Mouse (Mus musculus) spleen, postnatal 14 days (tissue): ENCODE measurements around the gene Nptn.

Experiments used
- DNase-seq, 2 experiments: peaks; one replicate each; pipeline ENCODE4 v3.0.0; 2021 to 2022; ENCODE audit warnings: low spot score in 2 of 2

Gene Nptn

DNA sequence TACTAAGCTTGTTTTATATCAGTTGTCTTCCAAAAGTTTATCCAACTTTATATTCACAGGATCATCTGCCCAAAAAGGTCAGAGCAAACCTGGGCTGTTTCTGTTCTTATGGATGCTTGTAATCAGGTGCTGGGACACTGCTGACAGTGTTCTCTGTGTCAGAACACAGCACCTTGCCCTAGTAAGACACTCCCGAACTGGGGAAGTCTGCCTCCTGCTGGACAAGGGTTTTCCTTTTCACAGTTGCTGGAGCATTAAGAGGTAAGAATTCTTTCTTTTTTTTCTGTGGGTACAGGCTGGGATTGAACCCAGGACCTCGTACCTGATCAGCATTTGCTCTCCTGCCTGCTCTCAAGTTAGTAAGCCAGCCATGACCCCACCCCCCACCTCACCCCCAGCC, 74.4 kb downstream of the Nptn start:
- DNase-seq = peak; percentile 59 to 72

DNA sequence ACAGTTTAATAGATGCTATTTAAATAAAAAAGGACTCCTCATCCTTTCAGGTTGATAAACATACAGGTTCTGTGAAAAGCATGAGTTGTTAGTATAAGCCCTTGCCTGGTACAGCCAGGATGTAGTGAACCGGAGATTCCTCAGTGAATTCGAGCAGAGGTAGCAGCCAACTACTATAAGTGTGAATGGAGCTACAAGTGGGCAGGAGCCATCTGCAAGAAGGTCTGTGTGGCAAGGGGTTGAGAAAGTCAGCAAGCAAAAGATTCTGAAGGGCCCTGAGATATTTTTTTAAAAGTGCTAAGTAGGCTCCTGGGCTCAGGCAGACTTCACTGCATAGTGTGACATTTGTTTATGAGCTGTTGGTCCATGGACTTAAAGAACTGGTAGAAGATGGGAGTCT, 74.8 kb downstream of the Nptn start:
- no peak for DNase-seq

DNA sequence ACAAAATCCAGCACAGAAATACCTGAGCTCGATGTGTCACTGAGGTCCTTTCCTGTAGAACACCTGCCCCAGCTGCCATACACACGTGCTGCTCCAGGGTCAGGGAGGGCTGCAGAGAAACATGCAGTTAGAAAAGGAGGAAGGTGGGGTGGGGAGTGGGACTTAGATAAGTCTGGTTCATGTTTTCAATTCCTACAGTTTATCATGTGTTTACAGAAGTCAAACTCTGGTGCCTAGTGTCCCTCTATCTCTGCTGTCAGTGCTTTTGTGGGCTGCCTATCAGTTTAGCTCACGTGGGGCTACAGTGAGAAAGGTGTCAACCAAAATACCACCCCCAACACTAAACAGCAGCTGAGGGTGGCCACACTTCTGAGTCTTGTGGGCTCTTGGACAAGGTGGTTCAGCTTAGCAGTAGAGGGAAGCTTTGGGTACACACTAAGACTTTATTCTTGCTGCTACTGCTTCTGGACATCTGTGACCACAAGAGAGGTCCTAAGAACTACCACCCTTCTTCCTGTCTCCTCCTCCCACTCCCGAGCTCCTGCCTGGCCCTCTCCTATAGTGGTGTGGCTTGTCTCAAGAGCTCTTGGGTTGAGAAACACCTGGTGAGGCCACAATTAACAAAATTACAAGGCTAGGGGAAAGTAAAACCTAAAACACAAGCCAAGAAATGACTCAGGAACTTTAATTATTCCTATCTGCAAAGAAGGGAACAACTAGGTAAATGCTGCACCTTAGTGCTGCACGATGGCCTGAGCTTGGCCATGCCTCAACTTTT, 75.9 kb downstream of the Nptn start:
- no peak for DNase-seq

DNA sequence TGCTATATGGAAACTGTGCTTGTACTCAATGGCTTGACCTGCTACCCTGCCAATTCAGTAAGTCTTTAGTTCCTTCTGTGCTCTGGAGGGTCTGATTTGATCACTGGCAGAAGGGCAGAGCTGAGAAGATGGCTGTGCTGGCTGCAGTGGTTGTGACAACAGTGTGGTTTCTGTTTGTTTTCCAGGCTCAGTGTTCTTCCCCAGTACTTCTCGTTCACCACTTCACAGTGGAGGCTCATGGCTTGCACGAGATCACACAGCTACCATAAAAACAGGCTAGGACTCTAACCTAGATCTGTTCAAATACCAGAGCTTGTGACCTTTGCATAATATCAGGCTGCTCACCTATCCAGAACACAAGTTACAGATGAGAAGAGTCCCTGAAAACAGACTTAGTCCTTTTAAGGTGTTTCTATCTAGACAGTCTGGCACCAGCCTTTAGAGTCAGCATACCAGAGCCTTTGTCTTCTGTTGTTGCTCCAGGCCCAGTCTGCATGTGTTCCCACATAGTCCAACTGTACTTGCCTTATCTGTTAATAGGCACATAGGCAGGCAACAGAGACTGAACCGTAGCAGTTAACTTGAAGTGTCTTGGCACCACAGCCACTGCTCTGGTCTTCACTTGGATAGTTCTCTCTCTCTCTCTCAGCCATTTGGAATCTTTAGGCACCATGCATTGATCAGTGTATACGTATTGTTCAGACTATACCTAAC, 76.7 kb downstream of the Nptn start:
- DNase-seq = no peak

DNA sequence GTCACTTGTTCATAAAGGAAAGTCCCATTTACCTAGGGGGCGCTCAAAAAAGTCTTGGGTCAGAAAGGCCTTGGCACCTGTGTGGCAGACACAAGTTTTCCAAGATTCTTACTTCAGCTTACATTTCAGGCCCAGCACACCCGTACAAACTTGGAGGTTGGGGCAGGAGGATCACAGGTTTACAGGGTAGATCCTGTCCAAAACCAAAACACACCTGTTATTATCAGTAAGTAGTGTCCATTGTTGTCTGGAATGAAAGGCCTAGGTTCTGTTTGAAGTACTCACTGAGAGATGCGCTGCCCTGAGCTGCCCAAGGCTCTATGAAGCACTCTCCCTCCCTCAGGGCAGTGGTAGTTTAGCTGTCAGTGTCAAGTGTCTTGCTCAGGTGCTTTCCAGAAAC, 77.3 kb downstream of the Nptn start:
- no peak for DNase-seq

DNA sequence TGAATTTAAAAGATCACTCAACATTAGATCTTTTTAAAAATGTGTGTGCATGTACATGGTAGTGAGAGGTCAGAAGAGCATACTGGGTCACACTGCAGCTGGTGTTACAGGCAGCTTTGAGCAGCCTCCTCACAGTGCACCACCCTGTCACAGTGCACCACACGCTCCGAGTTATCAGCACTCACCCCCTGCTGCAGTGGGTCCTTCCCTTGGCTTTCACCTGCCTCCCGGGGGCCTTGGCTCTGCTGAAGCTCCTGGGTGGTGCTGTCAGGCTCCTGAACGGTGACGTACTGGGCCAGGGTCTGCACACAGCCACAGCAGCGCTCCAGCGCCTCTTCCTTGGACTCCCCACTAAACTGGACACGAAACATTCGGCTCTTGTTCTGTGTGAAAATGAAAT, 77.9 kb downstream of the Nptn start:
- DNase-seq = peak; percentile 41 to 44

DNA sequence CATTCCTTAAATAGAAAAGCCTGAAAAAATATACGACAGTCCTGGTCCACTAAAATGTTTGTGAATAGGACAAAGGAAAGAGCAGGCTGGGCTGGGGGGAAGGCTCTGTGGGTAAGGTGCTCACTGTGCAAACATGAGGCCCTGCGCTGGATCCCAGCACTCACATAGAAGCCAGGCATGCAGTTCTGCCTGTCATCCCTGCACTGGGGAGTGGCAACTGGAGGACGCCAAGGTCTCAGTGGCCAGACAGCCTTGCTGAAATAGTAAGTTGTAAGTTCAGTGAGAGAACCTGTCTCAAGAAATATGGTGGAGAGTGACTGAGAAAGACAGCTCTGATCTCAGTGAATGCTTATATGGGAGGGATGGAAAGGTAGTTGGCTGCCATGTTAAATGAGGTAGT, 78.6 kb downstream of the Nptn start:
- no peak for DNase-seq

DNA sequence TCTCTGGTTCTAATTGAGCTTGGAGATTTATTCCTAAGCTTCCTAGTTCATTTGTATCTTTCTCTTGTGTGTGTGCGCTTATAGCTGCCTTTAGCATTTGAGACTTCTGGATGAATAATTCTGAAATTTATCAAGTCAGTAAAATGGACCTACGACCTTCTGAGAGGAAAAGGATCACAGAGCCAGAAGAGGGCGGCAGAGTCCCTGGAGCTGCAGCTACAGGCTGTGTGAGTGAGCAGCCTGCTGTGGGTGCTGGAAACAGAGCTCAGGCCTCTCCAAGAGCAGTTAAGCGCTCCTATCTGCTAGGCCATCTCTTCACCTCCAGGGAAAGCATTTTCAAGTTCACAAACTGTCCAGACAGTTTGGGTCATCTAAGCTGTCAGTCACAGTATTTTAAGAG, 80.0 kb downstream of the Nptn start:
- no peak for DNase-seq

DNA sequence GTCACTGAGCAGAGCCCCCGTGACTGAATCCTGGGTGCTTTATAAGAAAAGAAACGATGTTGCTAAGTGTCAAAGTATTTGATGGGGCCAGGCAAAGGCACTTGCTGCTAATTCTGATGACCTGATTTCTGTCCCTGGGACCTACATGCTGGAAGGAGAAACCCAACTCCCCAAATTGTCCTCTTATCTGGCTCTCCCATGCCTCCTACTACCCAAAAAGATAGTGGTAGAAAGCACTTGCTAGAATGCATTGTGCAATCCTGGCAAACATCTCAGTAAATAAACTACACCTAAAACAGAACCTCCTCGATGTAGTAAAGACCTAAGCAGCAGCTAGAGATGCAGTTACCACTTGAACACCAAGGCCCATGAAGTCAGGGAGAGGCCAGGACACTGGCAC, 80.8 kb downstream of the Nptn start:
- no peak for DNase-seq

DNA sequence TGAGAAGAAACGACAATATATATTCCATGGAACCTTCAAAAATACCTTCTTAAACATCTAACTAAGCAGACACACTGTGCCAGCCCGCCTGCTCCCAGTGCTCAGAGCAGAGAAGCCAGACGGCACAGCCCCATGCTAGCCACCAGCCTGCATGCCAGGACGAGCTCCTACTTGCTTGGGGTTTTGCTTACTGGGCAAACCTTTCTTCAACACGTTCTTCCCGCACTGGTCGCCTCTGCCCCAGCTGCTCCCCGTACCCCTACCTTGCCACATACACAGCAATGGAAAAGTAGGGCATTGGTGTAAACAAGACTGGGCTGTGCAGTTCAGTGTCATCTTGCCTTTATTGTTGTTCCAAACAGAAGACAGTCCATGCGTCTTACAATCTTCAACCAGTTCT, 83.5 kb downstream of the Nptn start:
- DNase-seq = no peak

DNA sequence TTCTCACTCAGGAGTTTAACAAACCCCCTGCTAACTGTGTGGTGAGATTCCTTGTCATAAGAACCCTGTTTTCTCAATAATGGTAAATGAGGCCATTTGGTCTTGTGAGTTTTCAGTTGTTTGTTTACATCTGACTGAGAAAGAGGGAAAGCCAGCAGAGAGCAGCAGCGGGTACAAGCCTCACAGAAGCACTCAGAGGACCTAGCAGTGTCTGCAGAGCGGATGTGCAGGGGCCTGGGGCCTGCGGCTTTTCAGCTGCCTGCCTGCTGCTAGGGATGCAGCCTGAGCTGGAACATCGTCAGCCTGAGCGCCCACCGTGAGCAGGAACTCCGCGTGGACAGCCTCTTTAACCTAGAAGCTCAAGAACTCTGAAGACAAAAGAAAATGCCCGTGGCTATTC, 84.2 kb downstream of the Nptn start:
- no peak for DNase-seq

DNA sequence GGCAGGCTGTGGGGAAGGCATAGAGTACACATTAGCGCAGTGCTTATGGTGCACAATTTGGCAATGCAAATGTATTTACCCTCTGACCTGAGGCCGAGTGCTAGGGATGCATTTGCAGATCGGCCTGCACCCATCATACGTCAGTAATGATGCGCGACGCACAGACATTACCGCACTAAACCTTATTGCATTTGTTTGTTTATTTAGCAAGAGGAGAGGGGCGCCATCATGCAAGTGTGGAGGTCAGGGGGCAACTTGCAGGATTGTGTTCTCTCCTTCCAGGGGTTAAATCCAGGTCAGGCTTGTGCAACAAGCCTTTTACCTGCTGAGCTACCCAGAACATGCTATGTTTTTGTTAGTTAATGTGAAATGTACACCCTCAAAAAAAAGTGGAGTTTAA, 85.2 kb downstream of the Nptn start:
- no peak for DNase-seq

DNA sequence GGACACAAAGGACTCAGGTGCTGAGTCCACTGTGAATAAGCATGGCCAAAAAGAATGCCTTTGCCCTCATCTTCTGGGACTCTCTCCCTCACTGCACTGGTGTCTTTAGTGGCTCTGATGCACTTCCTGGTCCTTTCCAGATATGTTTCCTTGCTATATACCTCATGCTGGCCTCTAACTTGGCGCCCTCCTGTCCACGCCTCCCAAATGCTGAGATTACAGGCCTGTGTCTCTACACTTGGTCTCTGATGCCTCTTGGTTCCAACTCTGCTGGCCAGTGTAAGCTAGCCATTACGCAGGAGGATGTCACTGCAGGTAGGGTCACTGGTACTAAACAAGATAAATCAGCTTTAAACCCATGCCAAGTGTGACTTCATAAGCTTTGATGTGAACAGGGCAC, 86.1 kb downstream of the Nptn start:
- DNase-seq = no peak

DNA sequence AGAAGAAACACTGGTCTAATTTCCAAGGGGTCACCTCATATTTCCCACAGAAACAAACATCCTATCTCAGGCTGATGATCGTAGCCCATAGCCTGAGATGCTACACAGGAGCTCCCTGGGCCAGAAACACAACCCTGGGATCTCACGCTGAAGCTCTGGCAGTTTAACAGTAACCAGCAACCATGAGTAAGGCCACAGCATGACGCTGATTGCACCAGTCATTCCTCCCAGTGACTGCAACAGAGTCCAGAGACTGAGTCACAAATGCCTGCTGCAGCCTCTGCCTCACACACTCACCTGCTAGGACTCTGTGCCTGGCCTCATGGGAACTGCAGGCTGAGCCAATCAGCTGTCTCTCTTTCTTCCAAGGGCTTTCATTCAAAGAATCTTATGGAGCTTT, 87.0 kb downstream of the Nptn start:
- DNase-seq = no peak

DNA sequence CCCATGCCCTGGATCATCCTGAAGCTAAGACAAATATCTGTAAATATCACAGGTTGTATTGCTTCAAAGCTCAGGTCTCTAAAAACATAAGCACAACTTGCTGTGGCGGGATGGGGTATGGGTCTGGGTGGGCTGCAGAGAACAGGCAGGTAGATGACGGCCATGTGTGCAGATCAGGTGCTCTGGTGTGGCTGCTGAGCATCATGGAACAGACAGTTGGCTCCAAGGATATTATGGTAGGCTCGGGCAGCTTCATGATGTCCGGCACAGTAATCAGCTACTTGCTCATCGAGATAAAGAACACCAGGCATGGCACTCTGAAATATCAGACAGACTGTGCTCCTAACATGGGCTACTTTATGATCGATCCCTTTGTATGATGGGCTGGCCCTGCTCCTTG, 87.8 kb downstream of the Nptn start:
- peak in 1 of 2 experiments; percentile 3 for DNase-seq

DNA sequence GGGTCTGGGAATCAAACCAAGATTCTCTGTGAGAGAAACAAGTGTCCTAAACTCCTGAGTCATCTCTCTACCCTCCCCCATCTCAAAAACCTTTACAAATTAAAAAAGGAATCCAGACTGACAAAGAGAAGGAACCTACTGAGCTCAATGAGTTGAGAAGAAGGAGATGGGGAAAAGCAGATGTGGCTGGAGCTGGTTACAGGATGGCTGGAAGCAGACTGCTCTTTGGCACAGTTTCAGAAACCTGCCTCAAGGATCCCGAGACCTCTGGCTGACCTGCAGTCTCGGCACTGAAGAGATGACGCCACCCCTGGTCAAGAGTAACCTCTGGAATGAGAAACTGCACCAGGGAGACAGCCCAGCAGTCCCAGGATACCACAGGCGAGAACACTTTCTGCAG, 90.4 kb downstream of the Nptn start:
- DNase-seq = no peak

DNA sequence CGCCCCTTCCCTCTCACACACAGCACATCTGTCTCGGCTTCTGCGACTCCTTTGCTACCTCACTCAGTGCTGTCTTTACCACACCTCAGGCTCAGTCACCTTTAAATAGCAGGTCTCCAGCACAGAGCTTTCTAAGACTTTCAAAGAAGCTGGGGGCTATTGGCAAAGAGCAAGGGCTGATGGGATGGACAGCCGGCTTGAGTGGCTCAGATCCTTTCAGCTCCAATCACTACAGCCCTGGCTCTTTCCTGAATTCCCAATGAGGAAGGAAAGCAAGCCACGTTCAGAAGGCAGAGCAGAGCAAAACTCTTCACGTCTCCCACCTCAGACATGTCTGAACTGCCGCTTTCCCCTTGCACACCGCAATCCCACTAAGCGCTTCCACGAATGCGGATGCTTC, 92.7 kb downstream of the Nptn start:
- no peak for DNase-seq

DNA sequence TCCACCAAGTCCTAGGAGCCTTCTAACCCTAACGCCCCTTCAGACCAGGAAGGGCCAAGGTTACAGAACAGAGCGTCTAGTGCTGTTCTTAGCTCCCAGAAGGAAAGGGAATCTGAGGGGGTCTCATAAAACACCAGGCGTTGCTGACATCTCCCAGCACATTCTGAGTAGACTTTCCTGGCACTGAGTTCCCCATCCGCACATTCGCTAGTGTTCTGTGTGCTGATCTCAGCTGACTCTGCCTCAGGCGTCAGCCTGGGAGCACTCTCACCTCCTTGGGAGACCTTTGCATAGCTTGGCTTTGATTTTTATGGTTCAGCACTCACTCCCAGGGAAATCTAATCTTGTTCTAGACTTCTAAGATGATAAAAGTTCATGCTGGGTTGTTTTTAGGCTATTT, 93.3 kb downstream of the Nptn start:
- no peak for DNase-seq

DNA sequence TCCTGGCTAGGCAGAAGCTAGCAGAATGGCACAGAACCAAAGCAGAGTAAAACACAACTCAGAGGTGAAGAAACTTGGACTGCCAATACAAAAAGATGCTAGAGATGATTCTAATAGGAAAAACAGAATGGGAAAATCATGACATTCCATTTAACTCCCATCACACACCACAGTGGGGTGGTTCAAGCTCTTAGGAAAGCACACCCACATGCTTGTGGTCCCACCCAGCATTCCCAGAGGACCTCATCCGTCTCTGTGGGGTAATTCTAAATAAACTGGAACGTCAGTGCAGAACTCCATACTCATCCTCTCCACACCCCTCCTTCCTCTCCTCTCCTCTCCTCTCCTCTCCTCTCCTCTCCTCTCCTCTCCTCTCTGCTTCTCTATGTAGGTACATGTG, 99.4 kb downstream of the Nptn start:
- DNase-seq = no peak

DNA sequence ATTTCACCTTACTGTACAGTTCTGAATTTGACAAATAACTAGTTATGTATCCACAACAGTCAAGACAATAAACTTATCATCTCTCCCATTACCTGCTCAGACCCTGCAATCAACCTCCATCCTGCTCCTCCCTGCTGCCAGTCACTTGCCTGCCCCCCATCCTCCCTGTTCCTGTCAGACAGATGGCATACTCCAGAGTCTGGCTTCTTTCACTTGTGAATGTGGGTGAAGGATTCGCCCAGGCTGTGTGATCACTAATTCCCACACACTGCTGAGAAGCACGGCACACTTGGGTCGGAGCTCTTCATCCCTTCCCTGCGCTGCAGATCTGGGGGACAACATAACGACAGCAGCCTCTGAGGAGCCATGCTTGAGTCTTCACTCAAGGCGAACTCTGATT, 100.1 kb downstream of the Nptn start:
- no peak for DNase-seq

DNA sequence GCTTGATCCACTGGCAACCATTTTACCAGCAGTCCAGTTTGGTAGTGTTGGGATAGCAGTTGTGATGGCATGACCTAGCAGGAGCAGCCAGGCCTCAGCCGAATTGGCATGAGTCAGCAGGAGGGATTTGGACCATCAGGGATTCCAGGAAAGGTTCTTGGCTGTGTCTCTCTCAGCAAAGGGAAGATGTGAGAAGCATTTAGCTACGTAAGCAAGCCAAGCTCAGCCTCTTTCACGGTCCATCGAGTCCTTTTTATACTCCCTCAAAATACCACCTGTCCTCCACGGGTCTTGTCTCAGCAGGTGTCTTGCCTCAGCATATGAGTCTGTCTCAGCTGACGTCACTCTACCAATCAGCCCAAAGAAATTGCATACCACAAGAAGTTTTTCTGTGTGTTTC, 101.3 kb downstream of the Nptn start:
- DNase-seq = no peak

DNA sequence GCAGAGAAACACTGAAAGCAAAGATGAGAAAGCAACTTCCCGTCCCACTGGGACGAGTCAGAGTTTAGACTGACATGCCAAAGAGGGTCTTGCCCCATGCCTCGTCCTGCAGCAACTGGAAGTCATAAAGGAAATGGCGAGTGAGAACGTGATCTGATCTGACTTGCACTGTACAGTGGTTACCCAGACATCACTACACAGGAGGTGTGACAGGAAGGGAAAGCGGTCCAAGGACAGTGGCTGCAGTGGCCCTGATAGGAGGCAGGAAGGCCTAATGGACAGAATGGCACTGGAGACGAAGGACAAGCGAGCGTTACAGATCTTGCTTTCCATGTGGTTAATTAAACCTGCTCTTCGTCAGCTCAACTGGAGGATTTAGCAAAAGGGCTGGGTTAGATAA, 103.2 kb downstream of the Nptn start:
- DNase-seq = no peak

DNA sequence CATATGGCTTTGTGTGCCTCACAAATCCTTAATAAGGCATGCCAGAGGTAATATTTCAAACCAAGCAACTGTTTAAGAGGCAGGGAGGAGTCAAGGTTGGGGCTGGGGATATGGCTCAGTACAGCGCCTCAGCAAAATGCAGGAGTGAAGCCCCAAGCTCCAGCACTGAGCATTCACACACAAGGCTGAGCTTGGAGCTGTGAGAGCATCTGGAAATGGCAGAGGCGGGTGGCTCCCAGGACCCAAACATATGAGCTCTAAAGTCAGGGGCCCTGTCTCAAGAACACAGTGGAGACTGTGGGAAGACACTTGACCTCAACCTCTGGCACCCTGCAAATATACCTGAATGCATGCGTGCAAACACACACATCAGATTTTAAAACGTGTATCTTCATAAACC, 106.0 kb downstream of the Nptn start:
- DNase-seq = no peak

DNA sequence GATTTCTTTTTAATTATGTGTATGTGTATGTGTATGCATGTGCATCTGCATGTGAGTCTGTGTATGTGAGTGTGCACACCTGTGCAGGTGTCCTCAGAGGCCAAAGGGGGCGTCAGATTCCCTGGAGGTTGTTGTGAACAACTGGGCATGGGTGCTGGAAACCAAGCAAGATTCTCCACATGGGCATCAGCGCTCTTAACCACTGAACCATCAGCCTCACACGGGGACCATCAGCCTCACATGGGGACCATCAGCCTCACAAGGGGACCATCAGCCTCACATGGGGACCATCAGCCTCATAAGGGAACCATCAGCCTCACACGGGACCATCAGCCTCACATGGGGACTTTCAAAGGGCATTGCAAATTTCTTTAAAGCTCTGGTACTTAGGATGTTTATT, 108.7 kb downstream of the Nptn start:
- DNase-seq = no peak
